Comparison of ENCODE assay signal across 8 mouse cellular contexts in genomic region chr9:21426013-21426412, GRCm38 (mm10). TPM values are rescaled to one million over a fixed set of nuclear protein-coding genes. Genes with fewer than 3 reads are reported as not detected.
A peak's percentile ranks its signal among the peaks of the same experiment; 100 is the strongest.
DNase-seq lines count a peak whose midpoint lies in the region; ATAC-seq and TF ChIP-seq lines count a peak whose summit lies in the region.

No protein-coding gene starts in this region.

- no peak for TF ChIP-seq POLR2A in testis, adult 2 months (IDR thresholded peaks at IDR 0.05; ENCODE audit: control insufficient read depth, low read depth, low read length)

- H3K27me3 ChIP-seq in testis, adult 2 months (ENCODE audit: control insufficient read depth, insufficient read depth, low read length): no peaks in the 10 kb centered on the region
- no peaks in the 10 kb centered on the region for H3K27me3 ChIP-seq in forebrain, postnatal 0 days (ENCODE audit: insufficient read depth, low read length)
- H3K27me3 ChIP-seq in limb, embryonic 10.5 days (ENCODE audit: low read depth, poor library complexity, severe bottlenecking): no peaks in the 10 kb centered on the region
- no peaks in the 10 kb centered on the region for H3K27me3 ChIP-seq in midbrain, embryonic 10.5 days (ENCODE audit: low read depth, poor library complexity, severe bottlenecking)

- H3K4me1 ChIP-seq in testis, adult 2 months (ENCODE audit: control insufficient read depth, insufficient read depth, low read length): peaks cover 9% of the 10 kb centered on the region
- peaks cover 19% of the 10 kb centered on the region for H3K4me1 ChIP-seq in forebrain, postnatal 0 days (ENCODE audit: insufficient read depth)
- peaks cover 25% of the 10 kb centered on the region for H3K4me1 ChIP-seq in limb, embryonic 10.5 days
- H3K4me1 ChIP-seq in midbrain, embryonic 10.5 days: peaks cover 20% of the 10 kb centered on the region

- TF ChIP-seq CTCF in testis, adult 2 months (IDR thresholded peaks at IDR 0.05; ENCODE audit: control insufficient read depth, insufficient read depth, insufficient replicate concordance, low read depth, low read length): no peak
- TF ChIP-seq CTCF in forebrain, postnatal 0 days (IDR thresholded peaks at IDR 0.05; ENCODE audit: low read depth): no peak

- H3K4me2 ChIP-seq in forebrain, postnatal 0 days (ENCODE audit: low read depth): peak overlapping the region; percentile 94

- peak overlapping the region; percentile 89 for H3K9ac ChIP-seq in forebrain, postnatal 0 days

- ATAC-seq in forebrain, postnatal 0 days: no peak

- no peak for DNase-seq in testis, postnatal 14 days (ENCODE audit: low spot score)
- no peak for DNase-seq in forebrain, postnatal 0 days
- DNase-seq in limb, embryonic 10.5 days (ENCODE audit: low spot score): no peak
- no peak for DNase-seq in midbrain, embryonic 10.5 days (ENCODE audit: low spot score)
- DNase-seq in right cerebral cortex, postnatal 25 days: no peak
- no peak for DNase-seq in urinary bladder, adult 2 months (ENCODE audit: low spot score)
- no peak for DNase-seq in urinary bladder, postnatal 25 days (ENCODE audit: low spot score)

- peak overlapping the region; percentile 97 for H3K4me3 ChIP-seq in testis, adult 2 months (ENCODE audit: control insufficient read depth, low read depth, low read length)
- peak overlapping the region; percentile 83 for H3K4me3 ChIP-seq in forebrain, postnatal 0 days (ENCODE audit: low read depth, low read length)
- peak overlapping the region; percentile 84 for H3K4me3 ChIP-seq in limb, embryonic 10.5 days
- peak overlapping the region; percentile 92 for H3K4me3 ChIP-seq in midbrain, embryonic 10.5 days

- no peak overlapping the region for H3K27ac ChIP-seq in testis, adult 2 months (ENCODE audit: control insufficient read depth, insufficient read depth, low read depth, low read length)
- H3K27ac ChIP-seq in forebrain, postnatal 0 days (ENCODE audit: low read depth, low read length): no peak overlapping the region
- H3K27ac ChIP-seq in limb, embryonic 10.5 days: peak overlapping the region; percentile 83; the same call in 1 of the 2 replicates
- H3K27ac ChIP-seq in midbrain, embryonic 10.5 days (replicated peaks): no peak overlapping the region; the same call in 1 of the 2 replicates

- no peaks in the 10 kb centered on the region for H3K36me3 ChIP-seq in testis, adult 2 months (ENCODE audit: control insufficient read depth, insufficient read depth, low read length)
- H3K36me3 ChIP-seq in forebrain, postnatal 0 days (ENCODE audit: insufficient read depth): no peaks in the 10 kb centered on the region
- peaks cover 14% of the 10 kb centered on the region for H3K36me3 ChIP-seq in limb, embryonic 10.5 days
- H3K36me3 ChIP-seq in midbrain, embryonic 10.5 days: peaks cover 13% of the 10 kb centered on the region

- 41% methylated on average over 1 of the region's 1 CpGs for WGBS in forebrain, postnatal 0 days
- 18% methylated on average over 1 of the region's 1 CpGs for WGBS in limb, embryonic 10.5 days
- 35% methylated on average over 1 of the region's 1 CpGs for WGBS in midbrain, embryonic 10.5 days

- H3K9me3 ChIP-seq in forebrain, postnatal 0 days (ENCODE audit: low read length): no peaks in the 10 kb centered on the region
- no peaks in the 10 kb centered on the region for H3K9me3 ChIP-seq in limb, embryonic 10.5 days (replicated peaks)
- H3K9me3 ChIP-seq in midbrain, embryonic 10.5 days (replicated peaks): no peaks in the 10 kb centered on the region

RNA-seq across cellular contexts. Expression of gene Dnm2, which starts 1.3 kb away (rescaled TPM):
- 158 and 183 TPM in 2 replicates for polyA plus RNA-seq in testis, adult 2 months (2012; rRNA removed)
- total RNA-seq in forebrain, postnatal 0 days (2014; rRNA removed): 65.6 and 68.5 TPM in 2 replicates
- polyA plus RNA-seq in forebrain, postnatal 0 days (2015; fragmentation: Nextera tagmentation; extraction: Ambion mirVana): 56.0 and 64.0 TPM in 2 replicates
- polyA plus RNA-seq in limb, embryonic 10.5 days (2016; fragmentation: Nextera tagmentation; extraction: Ambion mirVana): 71.7 and 79.7 TPM in 2 replicates
- polyA plus RNA-seq in midbrain, embryonic 10.5 days (2016; fragmentation: Nextera tagmentation; extraction: Ambion mirVana): 70.4 and 75.0 TPM in 2 replicates
- 76.4 and 91.4 TPM in 2 replicates for polyA plus RNA-seq in urinary bladder, adult 2 months (2012; rRNA removed)

RNA-seq across cellular contexts. Expression of gene Qtrt1, which starts 14.4 kb away (rescaled TPM):
- 19.6 and 23.2 TPM in 2 replicates for polyA plus RNA-seq in testis, adult 2 months (2012; rRNA removed)
- total RNA-seq in forebrain, postnatal 0 days (2014; rRNA removed): 37.7 and 51.7 TPM in 2 replicates
- polyA plus RNA-seq in forebrain, postnatal 0 days (2015; fragmentation: Nextera tagmentation; extraction: Ambion mirVana): 34.8 and 43.9 TPM in 2 replicates
- 66.2 and 79.0 TPM in 2 replicates for polyA plus RNA-seq in limb, embryonic 10.5 days (2016; fragmentation: Nextera tagmentation; extraction: Ambion mirVana)
- 64.8 and 73.1 TPM in 2 replicates for polyA plus RNA-seq in midbrain, embryonic 10.5 days (2016; fragmentation: Nextera tagmentation; extraction: Ambion mirVana)
- polyA plus RNA-seq in urinary bladder, adult 2 months (2012; rRNA removed): 32.2 and 38.8 TPM in 2 replicates

RNA-seq across cellular contexts. Expression of gene Ilf3, which starts 58.3 kb away (rescaled TPM):
- polyA plus RNA-seq in testis, adult 2 months (2012; rRNA removed): 81.9 and 82.1 TPM in 2 replicates
- 114 and 135 TPM in 2 replicates for total RNA-seq in forebrain, postnatal 0 days (2014; rRNA removed)
- 191 and 214 TPM in 2 replicates for polyA plus RNA-seq in forebrain, postnatal 0 days (2015; fragmentation: Nextera tagmentation; extraction: Ambion mirVana)
- 320 and 362 TPM in 2 replicates for polyA plus RNA-seq in limb, embryonic 10.5 days (2016; fragmentation: Nextera tagmentation; extraction: Ambion mirVana)
- polyA plus RNA-seq in midbrain, embryonic 10.5 days (2016; fragmentation: Nextera tagmentation; extraction: Ambion mirVana): 295 and 321 TPM in 2 replicates
- 43.9 and 48.5 TPM in 2 replicates for polyA plus RNA-seq in urinary bladder, adult 2 months (2012; rRNA removed)
